Mouse (Mus musculus): ENCODE results near the gene Ip6k2.

The Ip6k2 gene

GRCm38 (mm10) chr9:108782836-108783547 lies 604 bp upstream of the Ip6k2 start:
- in situ Hi-C loops (cut with MboI, MseI): no loop called here

GRCm38 (mm10) chr9:108785416-108785815 lies 1.8 kb downstream of the Ip6k2 start:
- in situ Hi-C loops (cut with MboI, MseI): no loop called here

GRCm38 (mm10) chr9:108786494-108786893 lies 2.9 kb downstream of the Ip6k2 start:
- in situ Hi-C loops (cut with MboI, MseI): no loop called here

GRCm38 (mm10) chr9:108787080-108787479 lies 3.5 kb downstream of the Ip6k2 start:
- in situ Hi-C loops (cut with MboI, MseI): no loop called here

- in situ Hi-C loops (cut with MboI, MseI): no loop called here
Measured at GRCm38 (mm10) chr9:108788713-108789112, 5.1 kb downstream of the Ip6k2 start.

- in situ Hi-C loops (cut with MboI, MseI): no loop called here
Measured at GRCm38 (mm10) chr9:108792307-108792706, 8.7 kb downstream of the Ip6k2 start.

- in situ Hi-C loops (cut with MboI, MseI): no loop called here
Measured at GRCm38 (mm10) chr9:108792730-108793129, 9.1 kb downstream of the Ip6k2 start.

- in situ Hi-C loops (cut with MboI, MseI): no loop called here
Measured at GRCm38 (mm10) chr9:108795281-108795680, 11.7 kb downstream of the Ip6k2 start.

GRCm38 (mm10) chr9:108795762-108796161 lies 12.2 kb downstream of the Ip6k2 start:
- in situ Hi-C loops (cut with MboI, MseI): no loop called here

GRCm38 (mm10) chr9:108796351-108796981 lies 12.9 kb downstream of the Ip6k2 start:
- in situ Hi-C loops (cut with MboI, MseI): no loop called here

GRCm38 (mm10) chr9:108797477-108797876 lies 13.9 kb downstream of the Ip6k2 start:
- in situ Hi-C loops (cut with MboI, MseI): no loop called here

GRCm38 (mm10) chr9:108798508-108799075 lies 15.0 kb downstream of the Ip6k2 start:
- in situ Hi-C loops (cut with MboI, MseI): no loop called here

- in situ Hi-C loops (cut with MboI, MseI): no loop called here
Measured at GRCm38 (mm10) chr9:108799564-108799963, 16.0 kb downstream of the Ip6k2 start.

GRCm38 (mm10) chr9:108805768-108806167 lies 22.2 kb downstream of the Ip6k2 start:
- in situ Hi-C loops (cut with MboI, MseI): no loop called here

GRCm38 (mm10) chr9:108806379-108806778 lies 22.8 kb downstream of the Ip6k2 start:
- in situ Hi-C loops (cut with MboI, MseI): no loop called here

- in situ Hi-C loops (cut with MboI, MseI): no loop called here
Measured at GRCm38 (mm10) chr9:108806831-108807230, 23.2 kb downstream of the Ip6k2 start.

- in situ Hi-C loops (cut with MboI, MseI): no loop called here
Measured at GRCm38 (mm10) chr9:108807674-108808073, 24.1 kb downstream of the Ip6k2 start.

GRCm38 (mm10) chr9:108808163-108808665 lies 24.6 kb downstream of the Ip6k2 start, which contains the start of gene Nckipsd:
Gene Nckipsd (plus strand): TSS chr9:108808368.
- in situ Hi-C loops (cut with MboI, MseI): no loop called here

GRCm38 (mm10) chr9:108809188-108809587 lies 25.6 kb downstream of the Ip6k2 start:
- in situ Hi-C loops (cut with MboI, MseI): no loop called here

- in situ Hi-C loops (cut with MboI, MseI): no loop called here
Measured at GRCm38 (mm10) chr9:108809723-108810122, 26.1 kb downstream of the Ip6k2 start.

GRCm38 (mm10) chr9:108810516-108810915 lies 26.9 kb downstream of the Ip6k2 start:
- in situ Hi-C loops (cut with MboI, MseI): no loop called here

- in situ Hi-C loops (cut with MboI, MseI): no loop called here
Measured at GRCm38 (mm10) chr9:108815557-108815956, 32.0 kb downstream of the Ip6k2 start.

- in situ Hi-C loops (cut with MboI, MseI): no loop called here
Measured at GRCm38 (mm10) chr9:108819495-108819894, 35.9 kb downstream of the Ip6k2 start.
